Mouse (Mus musculus): Measurements from ENCODE around the gene Esx1. TPM values are rescaled to one million over a fixed set of nuclear protein-coding genes. Genes with fewer than 3 reads are reported as not detected.
A peak's percentile ranks its signal among the peaks of the same experiment; 100 is the strongest.

Gene Esx1
- polyA plus RNA-seq, 1 experiment from 2014 or later: not detected

GRCm38 (mm10) chrX:137141669-137142068 lies 19.8 kb upstream of the Esx1 start:
- ATAC-seq (ENCODE audit: insufficient read depth, low FRiP score): no peak
- no peak overlapping the region for H3K4me2 ChIP-seq (ENCODE audit: low read depth, low read length)
- no peak overlapping the region for H3K9ac ChIP-seq (ENCODE audit: low read length)
- no peak overlapping the region for H3K27ac ChIP-seq (ENCODE audit: low read length)
- H3K4me3 ChIP-seq (replicated peaks; ENCODE audit: low read length): no peak overlapping the region
- no peaks in the 10 kb centered on the region for H3K4me1 ChIP-seq (ENCODE audit: control insufficient read depth, insufficient read depth, low read length)
- H3K9me3 ChIP-seq (replicated peaks; ENCODE audit: control insufficient read depth, low read length): no peaks in the 10 kb centered on the region
- no peaks in the 10 kb centered on the region for H3K36me3 ChIP-seq (ENCODE audit: control insufficient read depth, insufficient read depth, low read length)
- H3K27me3 ChIP-seq (ENCODE audit: control insufficient read depth, insufficient read depth, low read length): no peaks in the 10 kb centered on the region; the same call in 1 of the 2 replicates
- WGBS: 17% methylated on average over 6 of the region's 6 CpGs

GRCm38 (mm10) chrX:137127542-137127941 lies 5.7 kb upstream of the Esx1 start:
- Histone ChIP-seq H3K4me2 (ENCODE audit: low read depth, low read length) (no peak overlapping the region), H3K36me3 (ENCODE audit: control insufficient read depth, insufficient read depth, low read length) (no peaks in the 10 kb centered on the region), H3K9me3 (replicated peaks; ENCODE audit: control insufficient read depth, low read length) (no peaks in the 10 kb centered on the region), H3K27me3 (ENCODE audit: control insufficient read depth, insufficient read depth, low read length) (peaks cover 10% of the 10 kb centered on the region), H3K27ac (ENCODE audit: low read length) (no peak overlapping the region), H3K9ac (ENCODE audit: low read length) (no peak overlapping the region), H3K4me3 (replicated peaks; ENCODE audit: low read length) (no peak overlapping the region), H3K4me1 (ENCODE audit: control insufficient read depth, insufficient read depth, low read length) (no peaks in the 10 kb centered on the region)
- 9% methylated on average over 17 of the region's 17 CpGs for WGBS
- no peak for ATAC-seq (ENCODE audit: insufficient read depth, low FRiP score)

GRCm38 (mm10) chrX:137119675-137120423 lies 2.0 kb downstream of the Esx1 start:
- ATAC-seq (ENCODE audit: insufficient read depth, low FRiP score): no peak
- Histone ChIP-seq H3K4me2 (ENCODE audit: low read depth, low read length) (peak overlapping the region; percentile 38), H3K27ac (ENCODE audit: low read length) (no peak overlapping the region), H3K4me3 (replicated peaks; ENCODE audit: low read length) (peak overlapping the region; percentile 27), H3K27me3 (ENCODE audit: control insufficient read depth, insufficient read depth, low read length) (peaks cover 49% of the 10 kb centered on the region), H3K4me1 (ENCODE audit: control insufficient read depth, insufficient read depth, low read length) (peaks cover 5% of the 10 kb centered on the region; the same call in 1 of the 2 replicates), H3K36me3 (ENCODE audit: control insufficient read depth, insufficient read depth, low read length) (no peaks in the 10 kb centered on the region), H3K9me3 (replicated peaks; ENCODE audit: control insufficient read depth, low read length) (no peaks in the 10 kb centered on the region), H3K9ac (ENCODE audit: low read length) (no peak overlapping the region)
- 15% methylated on average over 51 of the region's 52 CpGs for WGBS

- Histone ChIP-seq H3K9ac (ENCODE audit: low read length) (no peak overlapping the region), H3K4me1 (ENCODE audit: control insufficient read depth, insufficient read depth, low read length) (peaks cover 5% of the 10 kb centered on the region; the same call in 1 of the 2 replicates), H3K4me3 (replicated peaks; ENCODE audit: low read length) (peak overlapping the region; percentile 13), H3K9me3 (replicated peaks; ENCODE audit: control insufficient read depth, low read length) (no peaks in the 10 kb centered on the region), H3K27ac (ENCODE audit: low read length) (no peak overlapping the region), H3K4me2 (ENCODE audit: low read depth, low read length) (peak overlapping the region; percentile 29; the same call in 1 of the 2 replicates), H3K36me3 (ENCODE audit: control insufficient read depth, insufficient read depth, low read length) (no peaks in the 10 kb centered on the region), H3K27me3 (ENCODE audit: control insufficient read depth, insufficient read depth, low read length) (peaks cover 56% of the 10 kb centered on the region)
- peak; percentile 44; the same call in 1 of the 2 replicates for ATAC-seq (ENCODE audit: insufficient read depth, low FRiP score)
- 16% methylated on average over 39 of the region's 40 CpGs for WGBS
Observed at GRCm38 (mm10) chrX:137118097-137118746, 3.7 kb downstream of the Esx1 start.

GRCm38 (mm10) chrX:137106498-137106897 lies 15.4 kb downstream of the Esx1 start:
- WGBS: 17% methylated on average over 12 of the region's 13 CpGs
- no peak overlapping the region for H3K4me2 ChIP-seq (ENCODE audit: low read depth, low read length)
- no peak overlapping the region for H3K4me3 ChIP-seq (replicated peaks; ENCODE audit: low read length)
- H3K27me3 ChIP-seq (ENCODE audit: control insufficient read depth, insufficient read depth, low read length): peaks cover 23% of the 10 kb centered on the region
- no peak for ATAC-seq (ENCODE audit: insufficient read depth, low FRiP score)
- H3K9me3 ChIP-seq (replicated peaks; ENCODE audit: control insufficient read depth, low read length): no peaks in the 10 kb centered on the region
- H3K36me3 ChIP-seq (ENCODE audit: control insufficient read depth, insufficient read depth, low read length): no peaks in the 10 kb centered on the region
- H3K27ac ChIP-seq (ENCODE audit: low read length): no peak overlapping the region
- no peaks in the 10 kb centered on the region for H3K4me1 ChIP-seq (ENCODE audit: control insufficient read depth, insufficient read depth, low read length)
- H3K9ac ChIP-seq (ENCODE audit: low read length): no peak overlapping the region

GRCm38 (mm10) chrX:137104531-137104930 lies 17.4 kb downstream of the Esx1 start:
- Histone ChIP-seq H3K4me3 (replicated peaks; ENCODE audit: low read length) (no peak overlapping the region), H3K9me3 (replicated peaks; ENCODE audit: control insufficient read depth, low read length) (no peaks in the 10 kb centered on the region), H3K4me2 (ENCODE audit: low read depth, low read length) (no peak overlapping the region), H3K4me1 (ENCODE audit: control insufficient read depth, insufficient read depth, low read length) (no peaks in the 10 kb centered on the region), H3K9ac (ENCODE audit: low read length) (no peak overlapping the region), H3K36me3 (ENCODE audit: control insufficient read depth, insufficient read depth, low read length) (no peaks in the 10 kb centered on the region), H3K27ac (ENCODE audit: low read length) (no peak overlapping the region), H3K27me3 (ENCODE audit: control insufficient read depth, insufficient read depth, low read length) (peaks cover 25% of the 10 kb centered on the region)
- no peak for ATAC-seq (ENCODE audit: insufficient read depth, low FRiP score)
- WGBS: 20% methylated on average over 25 of the region's 25 CpGs

Other genes starting within 250 kb of the Esx1 start
- gene H2bfm, start 194.8 kb downstream of the Esx1 start, polyA plus RNA-seq (2015; fragmentation: Nextera tagmentation; extraction: Ambion mirVana): not detected in 2 replicates
- gene Tmsb15b2, start 146.6 kb downstream of the Esx1 start, polyA plus RNA-seq (2015; fragmentation: Nextera tagmentation; extraction: Ambion mirVana): 31.2 and 52.2 TPM in 2 replicates
- gene Tmsb15l, start 145.2 kb downstream of the Esx1 start, polyA plus RNA-seq (2015; fragmentation: Nextera tagmentation; extraction: Ambion mirVana): 4.4 and 4.9 TPM in 2 replicates
- 21.8 and 23.1 TPM in 2 replicates for gene Tmsb15b1, start 145.2 kb downstream of the Esx1 start, polyA plus RNA-seq (2015; fragmentation: Nextera tagmentation; extraction: Ambion mirVana)
- gene Zcchc18, start 128.9 kb downstream of the Esx1 start, polyA plus RNA-seq (2015; fragmentation: Nextera tagmentation; extraction: Ambion mirVana): 14.6 and 16.0 TPM in 2 replicates
- gene Slc25a53, start 83.8 kb downstream of the Esx1 start, polyA plus RNA-seq (2015; fragmentation: Nextera tagmentation; extraction: Ambion mirVana): 7.3 and 9.3 TPM in 2 replicates
- 6.1 and 6.5 TPM in 2 replicates for gene Fam199x, start 72.5 kb downstream of the Esx1 start, polyA plus RNA-seq (2015; fragmentation: Nextera tagmentation; extraction: Ambion mirVana)

Data from stomach, embryonic 16.5 days (tissue).